Mouse (Mus musculus): ENCODE results near the gene Celf2.
A peak's percentile ranks its signal among the peaks of the same experiment; 100 is the strongest.

Celf2 gene

GRCm38 (mm10) chr2:6538031-6538430, 971.3 kb downstream of the Celf2 start:
- no peak for DNase-seq

- DNase-seq: no peak
These were observed 972.0 kb downstream of the Celf2 start for GRCm38 (mm10) chr2:6537326-6537725.

GRCm38 (mm10) chr2:6536372-6536771, 973.0 kb downstream of the Celf2 start:
- DNase-seq: no peak

GRCm38 (mm10) chr2:6532341-6532740, 977.0 kb downstream of the Celf2 start:
- no peak for DNase-seq

- DNase-seq: no peak
These were observed 981.3 kb downstream of the Celf2 start for GRCm38 (mm10) chr2:6528076-6528475.

GRCm38 (mm10) chr2:6526825-6527224, 982.5 kb downstream of the Celf2 start:
- DNase-seq: no peak

GRCm38 (mm10) chr2:6526311-6526710, 983.1 kb downstream of the Celf2 start:
- DNase-seq: no peak

GRCm38 (mm10) chr2:6523924-6524300, 985.5 kb downstream of the Celf2 start:
- DNase-seq: no peak

GRCm38 (mm10) chr2:6523261-6523923, 986.0 kb downstream of the Celf2 start:
- no peak for DNase-seq

- no peak for DNase-seq
These were observed 987.0 kb downstream of the Celf2 start for GRCm38 (mm10) chr2:6522411-6522810.

- no peak for DNase-seq
These were observed 996.2 kb downstream of the Celf2 start for GRCm38 (mm10) chr2:6513176-6513575.

- no peak for DNase-seq
These were observed 1002.3 kb downstream of the Celf2 start for GRCm38 (mm10) chr2:6507071-6507470.

- peak; percentile 72 for DNase-seq
These were observed 1003.2 kb downstream of the Celf2 start for GRCm38 (mm10) chr2:6505979-6506811.

GRCm38 (mm10) chr2:6505531-6505930, 1003.8 kb downstream of the Celf2 start:
- DNase-seq: no peak

- DNase-seq: peak; percentile 76
These were observed 1011.3 kb downstream of the Celf2 start for GRCm38 (mm10) chr2:6498101-6498500.

GRCm38 (mm10) chr2:6497636-6498035, 1011.7 kb downstream of the Celf2 start:
- peak; percentile 62 for DNase-seq

- no peak for DNase-seq
These were observed 1015.5 kb downstream of the Celf2 start for GRCm38 (mm10) chr2:6493886-6494285.

- DNase-seq: no peak
These were observed 1018.5 kb downstream of the Celf2 start for GRCm38 (mm10) chr2:6490870-6491269.

GRCm38 (mm10) chr2:6490076-6490475, 1019.3 kb downstream of the Celf2 start:
- no peak for DNase-seq
